Mouse (Mus musculus) brain, embryonic 18.5 days (tissue): ENCODE data around the gene Dbnl.
A peak's percentile ranks its signal among the peaks of the same experiment; 100 is the strongest.

ENCODE experiments used
- DNase-seq: peaks from one replicate; pipeline ENCODE4 v3.0.0-alpha.2; 2012; ENCODE audit warnings: low read depth, low spot score

The Dbnl gene

DNA sequence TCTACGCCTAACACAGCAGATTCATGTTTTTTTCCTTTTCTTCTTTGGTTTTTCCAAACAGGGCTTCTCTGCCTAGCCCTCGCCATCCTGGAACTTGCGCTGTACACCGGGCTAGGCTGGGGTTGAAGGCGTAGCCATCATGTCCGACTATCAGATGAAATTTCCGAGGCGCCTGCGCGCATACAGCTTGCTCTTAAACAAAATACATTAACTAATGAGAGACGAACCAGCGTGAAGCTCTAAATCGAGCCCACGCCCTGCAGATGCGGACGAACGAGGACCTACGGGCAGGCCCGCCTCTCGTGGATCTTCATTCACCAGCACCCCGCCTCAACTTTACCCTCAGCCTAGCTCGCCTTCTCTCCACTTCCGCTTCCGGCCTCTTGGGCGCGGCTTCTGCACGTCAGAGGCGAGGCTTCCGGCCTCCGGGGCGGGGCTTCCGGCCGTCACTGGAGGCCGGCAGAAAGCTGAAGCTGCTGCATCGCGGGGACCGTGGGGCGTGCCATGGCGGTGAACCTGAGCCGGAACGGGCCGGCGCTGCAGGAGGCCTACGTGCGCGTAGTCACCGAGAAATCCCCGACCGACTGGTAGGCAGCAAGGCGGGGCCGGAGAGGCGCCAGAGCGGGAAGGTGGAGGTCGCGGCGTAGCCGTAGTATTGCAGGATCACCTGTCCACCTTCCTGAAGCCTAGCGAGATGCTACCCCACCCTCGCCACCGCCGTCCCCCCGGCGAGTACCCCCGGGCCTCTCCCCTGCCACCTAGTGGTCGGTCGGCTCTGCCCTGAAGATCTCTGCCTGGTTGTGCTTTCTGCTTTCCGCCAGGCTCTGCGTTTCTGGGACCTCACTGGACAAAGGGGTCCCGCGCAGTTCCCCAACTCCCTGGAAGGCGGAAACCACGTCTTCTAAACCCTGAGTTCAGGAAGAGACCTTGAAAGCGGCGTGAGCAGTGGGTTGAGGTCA is at the start of gene Dbnl:
Dbnl (plus strand) TSS at position 433 of the 959 bp plus-strand sequence.
- peak; percentile 82 for DNase-seq

DNA sequence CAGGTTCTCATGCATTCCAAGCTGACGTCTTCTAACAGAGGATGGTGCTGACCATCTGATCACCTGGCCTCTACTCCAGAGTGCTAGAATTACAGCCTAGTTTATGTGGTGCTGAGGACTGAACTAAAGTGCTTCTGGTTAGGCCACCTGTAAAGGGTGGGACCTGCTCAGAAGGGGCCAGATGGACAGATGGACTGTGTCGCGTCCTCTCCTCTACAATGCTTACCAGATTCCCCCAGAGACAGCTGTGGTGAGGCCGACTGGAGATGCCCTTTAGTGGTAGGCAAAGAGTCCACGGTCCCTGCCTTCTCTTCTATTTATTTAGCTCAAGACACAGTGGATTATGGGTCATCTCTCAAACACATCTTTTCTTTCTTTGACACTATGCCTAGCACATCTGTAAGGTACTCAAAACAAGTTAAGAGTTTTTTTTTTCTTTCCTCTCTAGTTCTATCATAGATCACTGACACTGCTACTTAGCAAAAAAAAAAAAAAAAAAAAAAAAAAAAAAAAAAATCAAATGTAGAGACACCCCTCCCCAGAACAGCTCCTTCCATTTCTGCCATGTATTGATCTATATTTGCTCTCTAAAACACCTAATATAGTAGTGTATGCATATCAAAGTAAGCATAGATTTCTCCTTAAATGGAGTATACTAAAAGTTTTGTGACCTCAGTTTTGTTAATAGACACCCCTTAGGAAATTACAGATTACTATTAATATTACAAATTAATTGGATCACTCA is 49.2 kb upstream of the Dbnl start:
- DNase-seq = no peak

DNA sequence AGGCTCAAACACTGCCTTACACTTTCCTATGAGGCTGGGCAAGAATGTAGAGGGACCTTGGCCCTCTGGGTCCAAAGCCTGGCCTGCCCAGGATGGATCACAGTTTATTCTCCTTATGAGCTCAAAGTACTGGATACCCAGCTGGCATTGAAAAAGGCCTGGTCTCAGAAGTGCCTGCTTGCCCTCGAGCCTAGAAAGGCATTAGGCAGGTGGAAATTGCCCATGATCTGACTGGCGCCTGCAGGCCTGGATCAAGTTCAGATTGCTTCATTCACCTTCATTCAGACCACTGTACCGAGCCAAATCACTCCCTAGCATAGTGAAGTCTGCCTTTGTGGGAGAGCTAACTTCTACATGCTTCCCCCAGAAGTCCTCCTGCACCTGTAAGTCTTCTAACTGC is 48.4 kb upstream of the Dbnl start:
- no peak for DNase-seq

DNA sequence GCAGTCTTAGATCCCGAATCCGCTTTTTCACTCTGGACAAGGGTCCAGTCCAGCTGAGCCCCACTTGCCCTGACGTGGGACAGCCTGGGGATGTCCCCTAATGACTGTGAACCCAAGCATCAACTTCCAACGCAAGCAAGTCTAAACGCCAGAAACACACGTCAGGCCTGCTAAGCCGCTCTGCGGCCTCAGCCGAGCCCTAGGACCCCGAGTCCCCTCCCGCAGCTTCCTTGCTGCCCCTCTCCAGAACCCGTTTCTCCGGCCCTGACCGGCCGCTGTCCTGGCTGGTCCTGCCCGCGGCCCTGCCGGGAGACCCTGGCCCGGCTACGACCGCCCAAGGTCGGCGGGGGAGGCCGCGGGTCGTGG is 47.7 kb upstream of the Dbnl start:
- no peak for DNase-seq

GRCm38 (mm10) chr11:5740965-5741627 is 47.2 kb upstream of the Dbnl start:
- DNase-seq = peak; percentile 26

- DNase-seq = no peak
Observed at GRCm38 (mm10) chr11:5742106-5742505, 46.2 kb upstream of the Dbnl start.

DNA sequence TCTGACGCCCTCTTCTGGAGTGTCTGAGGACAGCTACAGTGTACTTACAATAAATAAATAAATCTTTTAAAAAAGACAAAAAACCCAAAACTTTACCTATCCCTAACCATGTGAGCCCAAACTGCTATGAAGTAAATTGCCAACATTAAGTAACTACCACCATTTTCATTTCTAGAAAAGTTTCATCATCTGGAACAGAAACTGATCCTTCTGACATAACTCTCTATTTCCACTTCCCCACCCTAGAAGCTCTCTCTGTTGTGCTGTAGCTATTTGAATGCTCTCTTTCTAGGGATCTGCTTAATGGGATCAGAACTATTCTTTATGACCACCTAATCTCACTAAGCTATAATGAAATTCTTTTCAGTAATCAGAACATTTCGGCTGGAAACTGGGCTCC is 43.3 kb upstream of the Dbnl start:
- no peak for DNase-seq

DNA sequence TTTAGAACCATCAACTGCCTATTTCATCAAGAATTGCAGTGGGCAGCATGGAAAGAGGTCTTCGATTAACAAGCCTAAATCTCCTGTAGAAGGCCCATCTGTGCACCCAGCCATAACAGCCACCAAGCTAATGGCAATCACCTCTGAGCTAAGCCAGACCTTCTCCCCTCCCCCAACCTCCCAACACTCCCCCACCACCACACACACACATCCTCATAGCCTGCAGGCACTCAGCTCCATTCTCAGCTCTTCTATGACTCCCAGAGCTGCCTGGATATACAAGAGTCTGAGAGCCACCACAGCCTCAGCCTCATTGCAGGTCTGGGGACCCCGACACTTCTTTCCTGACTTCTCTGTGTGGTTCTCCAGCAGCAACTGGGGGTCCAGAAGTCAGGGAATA is 34.5 kb upstream of the Dbnl start:
- DNase-seq = no peak

DNA sequence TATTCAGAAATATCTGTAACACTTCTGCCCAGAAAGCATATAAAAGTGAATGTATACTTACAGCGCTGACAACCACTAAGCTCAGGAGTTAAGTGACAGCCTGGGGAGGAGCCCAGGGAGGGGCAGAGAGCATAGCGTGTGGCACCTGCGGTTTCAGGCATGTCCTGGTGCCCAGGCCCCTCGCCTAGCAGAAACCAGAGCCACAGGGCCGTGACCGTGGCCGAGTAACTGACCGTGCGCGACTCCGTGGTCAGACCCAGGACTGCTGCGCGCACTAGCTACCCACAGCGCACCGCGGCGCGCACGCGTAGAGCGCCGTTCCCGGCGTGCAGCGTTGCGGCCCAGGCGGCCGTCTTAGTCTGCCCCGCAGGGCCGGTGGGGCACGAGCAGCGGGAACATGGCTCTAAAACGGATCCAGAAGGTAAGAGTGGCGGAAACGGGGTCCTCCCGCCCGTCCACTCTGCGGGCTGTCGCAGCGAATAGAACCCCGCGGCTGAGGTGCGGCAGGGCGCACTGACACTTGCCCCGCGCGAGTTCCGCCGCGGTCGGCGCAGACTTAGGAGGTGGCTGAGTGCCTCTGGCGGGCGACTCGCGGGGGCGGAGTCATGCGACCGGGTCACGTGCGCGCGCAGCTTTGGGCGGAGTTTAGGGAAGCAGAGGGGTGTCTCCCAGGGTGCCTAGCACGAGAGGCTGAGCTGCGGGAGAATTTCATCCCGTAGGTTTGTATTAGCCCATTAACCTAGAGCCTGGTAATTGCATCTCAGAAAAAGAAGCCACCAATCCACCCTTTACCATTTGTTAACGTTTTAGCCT is 26.3 kb upstream of the Dbnl start, which contains the start of gene Urgcp:
Urgcp (minus strand) TSS at position 557 of the 813 bp plus-strand sequence.
- DNase-seq = peak; percentile 87

DNA sequence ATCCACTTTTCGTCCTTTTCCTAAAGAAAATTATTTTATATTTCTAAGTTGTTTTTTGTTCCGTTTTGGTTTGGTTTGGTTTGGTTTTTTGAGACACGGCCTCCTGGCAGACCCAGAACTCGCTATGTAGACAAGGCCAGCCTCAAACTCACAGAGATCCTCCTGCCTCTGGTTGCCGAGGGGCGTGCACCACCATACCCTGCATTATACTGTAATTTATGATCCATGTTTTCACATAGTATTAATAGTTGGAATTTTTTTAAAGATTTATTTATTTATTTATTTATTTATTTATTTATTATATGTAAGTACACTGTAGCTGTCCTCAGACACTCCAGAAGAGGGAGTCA is 25.7 kb upstream of the Dbnl start:
- no peak for DNase-seq

DNA sequence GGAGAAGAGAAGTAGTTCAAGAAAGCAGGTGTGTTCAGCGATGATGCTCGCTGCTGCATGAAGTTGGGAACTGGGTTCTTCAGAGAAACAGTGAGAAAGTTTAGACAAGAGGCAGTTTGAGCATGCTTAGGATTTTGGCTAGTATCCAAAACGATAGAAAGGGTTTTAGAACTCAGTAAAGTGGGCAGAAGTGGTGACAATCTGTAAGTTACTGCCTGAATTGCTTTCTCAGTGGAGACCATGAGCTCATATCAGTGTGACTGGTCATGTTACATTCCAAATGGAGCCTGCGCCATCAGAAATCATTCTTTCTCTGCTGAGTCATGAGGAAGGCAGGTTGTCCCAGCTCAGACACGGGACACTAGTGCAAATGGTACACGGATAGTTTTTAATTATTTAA is 22.3 kb upstream of the Dbnl start:
- no peak for DNase-seq

DNA sequence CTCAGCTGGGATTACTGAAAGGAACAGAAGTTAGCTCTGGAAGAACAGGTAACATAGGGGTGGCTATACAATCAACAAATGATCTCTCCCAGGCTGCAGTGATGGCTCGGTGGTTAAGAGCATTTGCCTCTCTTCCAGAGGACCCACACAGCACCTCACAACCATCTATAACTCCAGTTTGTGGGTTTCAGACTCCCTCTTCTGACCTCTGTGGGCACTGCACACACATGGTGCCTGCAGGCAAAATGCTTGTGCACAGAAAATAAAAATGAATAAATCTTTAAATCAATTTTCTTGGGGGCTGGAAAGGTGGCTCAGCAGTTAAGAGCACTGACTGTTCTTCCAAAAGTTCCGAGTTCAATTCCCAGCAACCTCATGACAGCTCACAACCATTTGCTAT is 9.8 kb upstream of the Dbnl start:
- no peak for DNase-seq

DNA sequence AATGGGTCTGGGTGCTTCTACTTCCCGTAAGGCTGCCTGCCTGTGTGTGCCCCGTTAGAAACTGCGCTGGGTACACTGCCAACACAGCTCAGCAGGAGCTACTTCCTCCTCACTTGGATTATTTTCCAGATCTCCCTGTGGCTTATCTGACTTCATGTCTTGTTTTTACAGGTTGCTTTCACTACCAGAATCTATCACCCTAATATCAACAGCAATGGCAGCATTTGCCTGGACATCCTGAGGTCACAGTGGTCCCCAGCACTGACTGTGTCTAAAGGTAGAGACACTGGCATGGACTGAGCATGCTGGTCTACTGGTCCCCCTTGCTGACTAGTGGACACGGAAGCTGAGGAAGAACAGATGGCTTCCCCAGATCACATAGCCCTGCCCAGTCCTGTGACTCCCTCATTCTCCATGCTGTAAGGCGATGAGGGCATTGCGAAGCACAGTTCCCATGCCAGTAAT is 8.2 kb upstream of the Dbnl start:
- DNase-seq = no peak

DNA sequence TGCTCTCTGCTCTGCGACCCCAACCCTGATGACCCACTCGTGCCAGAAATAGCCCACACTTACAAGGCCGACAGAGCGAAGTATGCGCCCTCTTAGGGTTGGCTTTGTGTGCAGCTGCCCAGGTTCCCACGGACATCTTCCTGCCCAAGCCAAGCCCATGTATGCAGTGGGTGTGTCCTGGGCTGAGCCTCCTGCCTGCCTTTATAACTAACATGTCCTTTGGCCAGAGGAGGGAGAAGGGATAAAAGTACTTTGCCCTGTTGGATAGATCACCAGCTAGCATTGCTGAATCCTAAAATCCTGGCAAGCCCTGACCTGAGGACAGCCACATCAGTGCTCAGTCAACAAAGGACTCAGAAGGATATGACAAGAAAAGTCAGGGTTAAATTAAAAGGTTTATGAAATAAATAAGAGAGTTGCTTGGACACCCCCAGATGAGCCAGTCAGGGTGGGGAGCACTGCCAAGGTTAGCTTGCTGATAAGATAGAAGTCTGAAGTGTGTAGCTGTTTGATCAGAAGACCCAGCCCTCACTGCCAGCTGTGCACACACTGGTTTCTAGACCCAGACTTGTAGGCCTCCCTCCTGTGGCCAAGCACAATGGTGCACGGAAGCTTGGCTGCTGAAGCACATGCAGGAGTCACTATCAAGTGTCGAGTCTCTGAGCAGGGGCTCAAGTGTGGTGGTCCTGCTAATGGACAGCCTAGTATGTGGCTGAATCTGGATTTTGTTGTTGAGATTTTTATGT is 5.9 kb upstream of the Dbnl start:
- DNase-seq = no peak

DNA sequence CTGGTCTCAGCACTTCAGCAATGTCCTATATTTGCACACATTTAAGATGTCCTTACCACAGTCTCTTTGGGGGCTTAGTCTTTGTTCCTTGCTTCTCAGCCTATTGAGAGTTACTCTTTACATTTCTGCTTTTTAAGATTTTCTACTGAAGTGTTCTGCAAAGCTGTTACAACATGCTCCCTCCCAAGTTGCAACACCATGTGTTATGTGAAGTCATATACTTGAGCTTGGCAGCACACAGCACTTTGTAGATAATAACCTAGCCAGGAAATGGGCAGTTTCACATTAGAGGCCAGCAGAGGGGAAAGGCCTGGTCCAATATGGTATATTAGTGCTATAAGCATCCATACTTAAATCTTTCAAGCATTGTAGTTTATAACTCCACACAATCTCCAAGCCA is 2.6 kb upstream of the Dbnl start:
- no peak for DNase-seq

- DNase-seq = no peak
Observed at GRCm38 (mm10) chr11:5787671-5788055, 625 bp upstream of the Dbnl start.

DNA sequence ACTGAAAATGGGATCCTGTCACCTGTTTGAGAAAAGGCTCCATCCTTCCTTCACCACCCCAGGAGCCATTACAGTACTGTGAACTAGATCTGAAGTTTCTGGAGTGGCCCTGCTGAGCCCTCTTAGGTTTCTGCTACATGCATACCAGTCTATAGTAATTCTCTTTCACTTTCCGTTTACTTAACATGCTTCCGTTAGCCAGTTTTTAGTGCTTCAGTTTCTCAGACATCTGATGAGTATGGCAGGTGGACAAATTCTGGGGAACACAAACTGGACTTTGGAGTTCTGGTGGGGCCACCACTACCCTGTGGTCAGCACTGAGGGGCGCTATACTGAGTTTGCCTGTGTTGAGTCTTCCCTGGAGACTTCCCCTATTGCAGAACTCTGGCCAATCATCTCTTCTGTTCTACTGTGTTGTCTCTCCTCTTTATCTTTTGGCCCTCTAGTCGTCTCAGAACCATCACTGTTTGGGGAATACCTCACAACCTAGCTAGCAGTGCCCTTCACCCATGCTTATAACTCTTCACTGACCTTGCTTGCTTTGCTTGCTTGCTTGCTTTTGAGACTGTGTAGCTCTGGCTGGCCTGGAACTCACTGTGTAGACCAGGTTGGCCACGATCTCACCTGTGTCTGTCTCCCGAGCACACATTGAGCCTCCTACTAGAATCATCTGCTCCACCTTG is 924 bp downstream of the Dbnl start:
- DNase-seq = no peak

GRCm38 (mm10) chr11:5789754-5790333 is 1.6 kb downstream of the Dbnl start:
- no peak for DNase-seq

GRCm38 (mm10) chr11:5790431-5790830 is 2.1 kb downstream of the Dbnl start:
- no peak for DNase-seq

DNA sequence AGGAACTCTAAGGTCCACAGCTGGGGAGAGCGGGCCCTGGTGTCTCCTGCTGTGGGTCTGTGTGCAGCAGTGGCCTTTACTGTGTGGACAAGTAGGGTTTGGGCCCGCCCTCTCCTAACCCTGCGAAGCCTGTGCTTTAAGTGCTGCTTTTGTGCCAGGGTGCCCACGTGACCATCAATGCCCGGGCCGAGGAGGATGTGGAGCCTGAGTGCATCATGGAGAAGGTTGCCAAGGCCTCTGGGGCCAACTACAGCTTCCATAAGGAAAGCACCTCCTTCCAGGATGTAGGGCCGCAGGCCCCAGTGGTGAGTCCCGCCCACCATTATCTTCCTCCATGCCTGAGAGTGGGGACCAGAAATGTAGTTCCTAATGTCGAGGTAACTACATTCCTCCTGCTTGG is 7.0 kb downstream of the Dbnl start:
- DNase-seq = no peak
